Mouse (Mus musculus) midbrain, embryonic 11.5 days (tissue): ENCODE data around the gene Cmklr1. TPM values are rescaled to one million over a fixed set of nuclear protein-coding genes. Genes with fewer than 3 reads are reported as not detected.

Source experiments
- ATAC-seq: fragments of 200-750 bp; cut with Nextera tagmentation; 2 replicates; pipeline ENCODE4 v1.8.0; 2017; ENCODE audit warnings: moderate TSS enrichment, moderate library complexity; ENCODE audit not compliant: low FRiP score
- DNase-seq: peaks from one replicate; pipeline ENCODE4 v3.0.0; 2015; ENCODE audit warnings: low spot score; ENCODE audit errors: missing footprints
- H3K27ac ChIP-seq: fragments of 300-500 bp; sonication (generic); 2 replicates; pipeline ENCODE4 v1.5.1; 2014; ENCODE audit warnings: low read depth, low read length
- H3K27me3 ChIP-seq: fragments of 300-500 bp; sonication (generic); 2 replicates; pipeline ENCODE4 v1.6.1; 2014; ENCODE audit warnings: mild to moderate bottlenecking, low read length, moderate library complexity, mixed read lengths; ENCODE audit not compliant: control insufficient read depth, insufficient read depth
- H3K36me3 ChIP-seq: fragments of 300-500 bp; sonication (generic); 2 replicates; pipeline ENCODE4 v1.6.1; 2014; ENCODE audit warnings: mild to moderate bottlenecking, low read length, moderate library complexity, mixed read lengths; ENCODE audit not compliant: control insufficient read depth, insufficient read depth
- H3K4me1 ChIP-seq: fragments of 300-500 bp; sonication (generic); 2 replicates; pipeline ENCODE4 v1.6.1; 2014; ENCODE audit warnings: low read length; ENCODE audit not compliant: control insufficient read depth, insufficient read depth
- H3K4me2 ChIP-seq: fragments of 300-500 bp; sonication (generic); 2 replicates; pipeline ENCODE4 v1.6.1; 2014; ENCODE audit warnings: mild to moderate bottlenecking, moderate library complexity
- H3K4me3 ChIP-seq: fragments of 300-500 bp; sonication (generic); 2 replicates; pipeline ENCODE4 v1.5.1; 2014; ENCODE audit warnings: low read depth, low read length
- H3K9ac ChIP-seq: fragments of 300-500 bp; sonication (generic); 2 replicates; pipeline ENCODE4 v1.6.1; 2014; ENCODE audit warnings: low read length
- H3K9me3 ChIP-seq: fragments of 300-500 bp; sonication (generic); 2 replicates; pipeline ENCODE4 v1.6.1; 2016; ENCODE audit warnings: low read length; ENCODE audit not compliant: control insufficient read depth
- WGBS: fragments of 180-500 bp; shearing (Covaris S2); extraction: QIAGEN DNeasy Blood & Tissue Kit; methylation state at CpG from one replicate; pipeline ENCODE4 v1.1.7; 2014; 5-methylcytosine and 5-hydroxymethylcytosine counted together
- polyA plus RNA-seq: library from polyadenylated mRNA; unstranded; fragments of >200 nt; fragmentation: Nextera tagmentation; extraction: Ambion mirVana; gene quantifications from 2 replicates; pipeline ENCODE4 v1.2.1, GENCODE M21; 2014

Cmklr1 gene
- polyA plus RNA-seq, 1 experiment from 2014 or later: 2.2 TPM

DNA sequence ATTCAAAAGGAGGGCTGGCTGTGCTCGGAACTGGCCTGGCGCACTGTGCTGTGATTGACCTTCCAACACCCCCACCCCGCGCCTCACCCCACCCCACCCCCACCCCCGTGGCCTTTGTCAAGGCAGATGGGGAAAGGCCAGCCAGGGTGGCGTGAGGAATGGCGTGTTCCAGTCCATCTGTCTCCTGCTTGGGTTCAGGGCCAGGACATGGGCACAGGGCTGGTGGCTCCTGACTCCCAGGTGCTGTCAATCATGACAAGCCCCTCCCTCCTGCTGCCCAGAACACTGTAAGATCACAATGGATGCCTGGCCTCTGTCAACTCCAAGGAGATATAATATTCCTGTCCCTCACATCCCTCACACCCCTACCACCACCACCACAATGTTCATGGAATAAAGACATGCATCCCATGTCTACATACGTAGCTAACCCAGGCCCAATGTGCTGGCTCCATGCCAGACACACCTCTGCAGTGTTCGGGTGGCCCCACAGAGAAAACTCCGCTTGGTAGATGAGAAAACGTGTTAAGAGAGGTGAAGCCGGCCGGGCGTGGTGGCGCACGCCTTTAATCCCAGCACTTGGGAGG, 30.0 kb downstream of the Cmklr1 start:
- ATAC-seq (no peak), DNase-seq (peak; percentile 71)
- Histone ChIP-seq H3K27me3 (no peaks in the 10 kb centered on the region), H3K4me1 (peaks cover 3% of the 10 kb centered on the region; the same call in 1 of the 2 replicates), H3K27ac (no peak overlapping the region), H3K9ac (no peak overlapping the region), H3K4me2 (no peak overlapping the region), H3K36me3 (no peaks in the 10 kb centered on the region), H3K9me3 (no peaks in the 10 kb centered on the region), H3K4me3 (no peak overlapping the region)
- WGBS: 75% methylated on average over 16 of the region's 16 CpGs

DNA sequence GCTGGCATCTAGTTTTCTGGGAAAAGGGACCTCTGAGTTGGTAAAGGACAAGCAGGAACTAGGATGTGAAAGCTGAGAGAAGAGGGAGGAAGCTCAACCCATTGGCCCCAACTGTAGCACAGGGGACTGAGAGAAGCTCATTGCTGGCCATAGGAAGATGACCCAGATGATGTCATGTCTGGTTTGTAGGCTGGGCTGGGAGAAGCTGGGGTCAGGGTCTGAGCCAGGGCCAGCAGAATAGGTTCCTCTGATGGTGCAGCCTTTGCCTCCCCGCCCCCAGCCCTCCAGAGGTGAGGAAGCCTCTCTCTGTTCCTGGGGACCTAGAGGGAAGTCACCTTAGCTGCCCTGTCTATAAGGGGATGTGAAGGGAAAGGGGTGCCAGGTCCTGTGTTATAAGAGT, 31.1 kb downstream of the Cmklr1 start:
- Histone ChIP-seq H3K4me2 (no peak overlapping the region), H3K36me3 (no peaks in the 10 kb centered on the region), H3K4me1 (peaks cover 3% of the 10 kb centered on the region; the same call in 1 of the 2 replicates), H3K9me3 (no peaks in the 10 kb centered on the region), H3K4me3 (no peak overlapping the region), H3K27ac (no peak overlapping the region), H3K9ac (no peak overlapping the region), H3K27me3 (no peaks in the 10 kb centered on the region)
- DNase-seq (peak; percentile 64), ATAC-seq (no peak)
- WGBS: 62% methylated on average over 1 of the region's 1 CpGs

DNA sequence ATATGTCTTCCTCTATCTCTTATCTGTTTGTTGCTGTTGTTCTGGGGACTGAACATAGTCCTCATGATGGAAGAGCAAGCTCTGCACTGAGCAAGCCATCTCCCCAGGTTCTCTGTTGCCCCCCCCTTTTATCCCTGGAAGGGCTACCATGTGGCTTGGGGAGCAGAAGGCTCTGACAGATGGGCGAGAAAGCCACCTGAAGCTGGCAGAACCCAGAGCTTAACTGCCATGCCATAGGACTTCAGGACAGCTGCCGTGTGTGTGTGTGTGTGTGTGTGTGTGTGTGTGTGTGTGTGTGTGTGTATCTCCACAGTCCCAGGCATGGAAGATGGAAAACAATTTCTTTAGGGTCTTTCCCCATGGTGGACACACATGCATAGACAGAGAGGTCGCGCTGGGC, 31.5 kb downstream of the Cmklr1 start:
- DNase-seq: peak; percentile 23
- Histone ChIP-seq H3K4me1 (peaks cover 3% of the 10 kb centered on the region; the same call in 1 of the 2 replicates), H3K4me2 (no peak overlapping the region), H3K4me3 (no peak overlapping the region), H3K9ac (no peak overlapping the region), H3K27me3 (no peaks in the 10 kb centered on the region), H3K9me3 (no peaks in the 10 kb centered on the region), H3K27ac (no peak overlapping the region), H3K36me3 (no peaks in the 10 kb centered on the region)
- ATAC-seq: no peak
- 90% methylated on average over 4 of the region's 4 CpGs for WGBS

DNA sequence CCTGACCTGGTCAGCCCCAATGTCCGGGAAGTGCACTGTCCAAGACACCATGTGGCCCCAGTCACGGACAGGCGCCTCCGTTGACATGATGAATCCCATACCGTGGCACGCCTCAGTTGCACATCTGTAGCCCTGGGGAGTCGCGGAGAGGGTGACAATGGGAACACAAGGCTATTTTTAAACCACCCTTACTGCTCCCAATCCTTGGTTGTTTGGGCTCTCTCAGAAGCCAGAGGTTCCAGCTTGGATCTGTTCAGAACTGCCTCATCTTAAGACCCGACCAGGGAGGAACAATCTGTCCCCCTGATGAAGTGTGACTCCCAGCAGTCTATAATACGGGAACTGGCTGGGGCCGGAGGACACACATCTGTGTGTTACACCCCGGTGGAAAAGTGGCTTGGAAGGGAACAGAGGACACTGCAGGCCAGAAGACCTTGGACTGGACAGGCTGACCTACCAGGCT, 38.4 kb downstream of the Cmklr1 start:
- no peaks in the 10 kb centered on the region for H3K27me3 ChIP-seq
- H3K4me3 ChIP-seq: no peak overlapping the region
- no peak overlapping the region for H3K9ac ChIP-seq
- H3K4me1 ChIP-seq: 0 out of 2 replicates have a peak, but pooled peaks cover 2% of the 10 kb centered on the region
- 87% methylated on average over 12 of the region's 12 CpGs for WGBS
- DNase-seq (peak; percentile 12), ATAC-seq (no peak)
- H3K36me3 ChIP-seq: no peaks in the 10 kb centered on the region
- no peak overlapping the region for H3K4me2 ChIP-seq
- H3K27ac ChIP-seq: no peak overlapping the region
- H3K9me3 ChIP-seq: no peaks in the 10 kb centered on the region

DNA sequence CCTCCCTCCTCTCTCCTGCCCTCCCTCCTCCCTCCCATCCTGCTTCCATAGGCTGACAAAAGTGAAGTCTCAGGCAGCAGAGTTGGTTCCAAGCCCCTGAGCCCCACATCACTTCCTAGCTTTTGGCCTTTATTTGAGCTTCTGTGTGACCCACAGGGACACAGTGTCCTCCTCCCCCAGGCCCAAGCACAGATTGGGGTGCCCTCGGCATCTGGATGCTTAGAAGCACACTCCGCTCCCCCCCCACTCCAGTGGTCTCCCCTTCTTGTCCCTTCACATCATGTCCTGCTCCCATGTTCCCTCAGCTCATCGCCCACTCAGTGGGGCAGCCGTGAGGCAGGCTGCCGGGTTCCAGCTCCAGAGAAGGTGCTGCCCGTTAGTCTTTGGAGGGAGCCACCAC, 39.1 kb downstream of the Cmklr1 start:
- DNase-seq (no peak), ATAC-seq (no peak)
- 86% methylated on average over 6 of the region's 6 CpGs for WGBS
- Histone ChIP-seq H3K27me3 (no peaks in the 10 kb centered on the region), H3K9me3 (no peaks in the 10 kb centered on the region), H3K27ac (no peak overlapping the region), H3K4me1 (0 out of 2 replicates have a peak, but pooled peaks cover 2% of the 10 kb centered on the region), H3K4me3 (no peak overlapping the region), H3K36me3 (no peaks in the 10 kb centered on the region), H3K9ac (no peak overlapping the region), H3K4me2 (no peak overlapping the region)

DNA sequence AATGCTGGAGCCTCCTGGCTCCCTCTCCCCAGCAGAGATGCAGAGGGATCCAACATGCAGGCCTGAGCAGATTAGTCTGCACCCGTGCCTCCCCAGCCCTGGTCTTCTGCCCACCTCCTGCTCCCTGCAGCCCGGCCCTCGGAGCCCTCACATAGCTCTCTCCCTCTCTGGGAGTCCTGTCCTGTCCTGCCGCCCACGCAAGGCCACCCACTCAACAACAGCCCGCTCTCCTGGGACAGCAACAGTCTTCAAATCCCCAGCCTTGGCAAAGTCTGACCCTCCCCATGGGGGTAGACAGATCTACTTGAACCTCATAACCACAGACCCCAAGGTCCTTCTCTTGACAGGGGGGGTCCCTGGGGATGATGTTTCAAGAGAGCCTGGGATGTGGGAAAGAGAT, 39.7 kb downstream of the Cmklr1 start:
- ATAC-seq (no peak), DNase-seq (peak; percentile 75)
- 0 out of 2 replicates have a peak, but pooled peaks cover 2% of the 10 kb centered on the region for H3K4me1 ChIP-seq
- no peak overlapping the region for H3K4me2 ChIP-seq
- H3K27ac ChIP-seq: no peak overlapping the region
- no peaks in the 10 kb centered on the region for H3K9me3 ChIP-seq
- H3K4me3 ChIP-seq: no peak overlapping the region
- 74% methylated on average over 6 of the region's 6 CpGs for WGBS
- no peak overlapping the region for H3K9ac ChIP-seq
- no peaks in the 10 kb centered on the region for H3K36me3 ChIP-seq
- H3K27me3 ChIP-seq: no peaks in the 10 kb centered on the region

DNA sequence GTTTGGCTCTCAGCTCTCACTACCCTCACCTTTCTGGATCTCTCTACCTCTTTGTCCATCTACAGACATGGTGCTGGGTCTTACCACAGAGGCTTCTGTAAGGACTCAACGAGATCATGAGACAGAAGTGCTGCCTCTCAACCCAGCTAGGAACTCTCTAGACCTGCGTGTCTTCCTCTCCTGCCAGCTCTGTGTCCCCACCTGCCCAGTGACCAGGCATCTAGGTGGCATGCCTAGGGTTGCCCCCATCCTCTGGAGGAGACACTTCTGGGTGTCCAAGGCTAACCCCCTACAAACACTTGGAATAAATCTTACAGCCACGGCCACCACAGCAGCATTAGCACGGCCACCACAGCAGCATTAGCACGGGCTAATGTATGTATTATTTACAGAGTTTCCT, 40.3 kb downstream of the Cmklr1 start:
- Histone ChIP-seq H3K9ac (no peak overlapping the region), H3K4me2 (no peak overlapping the region), H3K4me3 (no peak overlapping the region), H3K36me3 (no peaks in the 10 kb centered on the region), H3K27me3 (no peaks in the 10 kb centered on the region), H3K4me1 (0 out of 2 replicates have a peak, but pooled peaks cover 2% of the 10 kb centered on the region), H3K9me3 (no peaks in the 10 kb centered on the region), H3K27ac (no peak overlapping the region)
- 73% methylated on average over 5 of the region's 5 CpGs for WGBS
- ATAC-seq: no peak
- no peak for DNase-seq

DNA sequence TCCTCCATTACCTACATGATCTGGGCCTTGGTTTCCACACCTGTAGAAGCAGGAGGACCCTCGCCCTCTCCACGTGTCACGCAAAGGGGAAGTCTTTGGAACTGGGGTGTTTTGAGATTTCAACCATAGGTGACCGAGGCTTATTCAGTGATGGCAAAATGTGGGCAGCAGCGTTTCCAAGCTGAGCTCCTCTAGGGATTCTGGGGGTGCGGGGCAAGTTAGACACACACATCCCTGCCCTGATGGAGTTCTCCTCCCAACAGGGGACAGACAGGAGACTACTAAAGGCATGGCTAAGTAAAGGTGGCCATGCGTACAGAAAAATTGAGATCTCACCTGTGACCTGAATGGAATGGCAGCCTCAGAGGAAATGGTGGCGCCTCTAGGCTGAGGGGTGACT, 41.7 kb downstream of the Cmklr1 start:
- Histone ChIP-seq H3K4me2 (no peak overlapping the region), H3K9me3 (no peaks in the 10 kb centered on the region), H3K27me3 (no peaks in the 10 kb centered on the region), H3K9ac (no peak overlapping the region), H3K36me3 (no peaks in the 10 kb centered on the region), H3K4me3 (no peak overlapping the region), H3K4me1 (0 out of 2 replicates have a peak, but pooled peaks cover 2% of the 10 kb centered on the region), H3K27ac (no peak overlapping the region)
- WGBS: 79% methylated on average over 8 of the region's 8 CpGs
- ATAC-seq: no peak
- DNase-seq: peak; percentile 39

DNA sequence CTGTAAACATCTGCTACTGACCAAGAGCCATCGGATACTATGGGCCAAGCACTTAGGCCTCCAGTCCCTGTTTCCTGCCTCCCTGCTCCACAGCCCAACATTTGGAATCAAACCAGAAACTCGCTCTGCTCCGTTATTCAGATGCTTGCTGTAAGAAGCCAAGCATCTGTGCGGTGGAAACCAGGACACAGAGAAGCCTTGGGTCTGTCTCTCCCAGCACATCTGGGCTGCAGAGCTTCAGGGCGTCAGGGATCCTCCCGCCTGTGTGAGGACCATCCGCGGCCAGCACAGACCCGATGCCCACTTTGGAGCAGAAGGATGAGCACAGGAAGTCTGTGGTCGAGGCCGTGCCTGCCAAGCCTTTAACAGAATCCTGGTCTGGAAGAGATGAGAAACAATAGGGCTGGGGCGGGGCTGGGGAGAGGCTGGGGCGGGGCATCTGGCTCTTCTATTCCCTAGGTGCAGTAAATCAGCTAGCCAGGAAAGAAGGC, 42.2 kb downstream of the Cmklr1 start:
- 29% methylated on average over 13 of the region's 13 CpGs for WGBS
- H3K27me3 ChIP-seq: no peaks in the 10 kb centered on the region
- no peak overlapping the region for H3K4me2 ChIP-seq
- no peak overlapping the region for H3K27ac ChIP-seq
- DNase-seq (no peak), ATAC-seq (no peak)
- H3K4me3 ChIP-seq: no peak overlapping the region
- H3K9ac ChIP-seq: 0 out of 2 replicates have a peak overlapping the region, but pooled peaks have one; percentile 21
- 0 out of 2 replicates have a peak, but pooled peaks cover 2% of the 10 kb centered on the region for H3K4me1 ChIP-seq
- no peaks in the 10 kb centered on the region for H3K9me3 ChIP-seq
- H3K36me3 ChIP-seq: no peaks in the 10 kb centered on the region
